Mouse (Mus musculus) hindbrain, embryonic 16.5 days (tissue): Measurements from ENCODE around the gene A930004D18Rik. TPM values are rescaled to one million over a fixed set of nuclear protein-coding genes. Genes with fewer than 3 reads are reported as not detected.

Experiments used
- ATAC-seq: fragments of 200-750 bp; cut with Nextera tagmentation; 2 replicates; pipeline ENCODE4 v1.8.0; 2017; ENCODE audit warnings: moderate TSS enrichment, moderate library complexity
- H3K27ac ChIP-seq: fragments of 300-500 bp; sonication (generic); 2 replicates; pipeline ENCODE4 v1.5.1; 2014; ENCODE audit warnings: low read depth, mild to moderate bottlenecking, control low read depth, low read length, moderate library complexity
- H3K27me3 ChIP-seq: fragments of 300-500 bp; sonication (generic); replicated peaks from 2 replicates; pipeline ENCODE4 v1.6.1; 2014; ENCODE audit warnings: low read length; ENCODE audit not compliant: control insufficient read depth, insufficient read depth
- H3K36me3 ChIP-seq: fragments of 300-500 bp; sonication (generic); 2 replicates; pipeline ENCODE4 v1.6.1; 2014; ENCODE audit warnings: mild to moderate bottlenecking, low read length, moderate library complexity, mixed read lengths; ENCODE audit not compliant: control insufficient read depth, insufficient read depth
- H3K4me1 ChIP-seq: fragments of 300-500 bp; sonication (generic); 2 replicates; pipeline ENCODE4 v1.6.1; 2014; ENCODE audit warnings: low read depth, low read length; ENCODE audit not compliant: control insufficient read depth, insufficient read depth
- H3K4me2 ChIP-seq: fragments of 300-500 bp; sonication (generic); 2 replicates; pipeline ENCODE4 v1.6.1; 2014; ENCODE audit warnings: mild to moderate bottlenecking, low read length, control low read depth, moderate library complexity
- H3K4me3 ChIP-seq: fragments of 300-500 bp; sonication (generic); 2 replicates; pipeline ENCODE4 v1.5.1; 2014; ENCODE audit warnings: mild to moderate bottlenecking, low read length, control low read depth, moderate library complexity
- H3K9ac ChIP-seq: fragments of 300-500 bp; sonication (generic); 2 replicates; pipeline ENCODE4 v1.6.1; 2014; ENCODE audit warnings: low read depth, mild to moderate bottlenecking, control low read depth, low read length, moderate library complexity
- H3K9me3 ChIP-seq: fragments of 300-500 bp; sonication (generic); 2 replicates; pipeline ENCODE4 v1.6.1; 2014; ENCODE audit warnings: mild to moderate bottlenecking, low read length, moderate library complexity; ENCODE audit not compliant: control insufficient read depth
- WGBS: fragments of 180-500 bp; shearing (Covaris S2); extraction: QIAGEN DNeasy Blood & Tissue Kit; methylation state at CpG from one replicate; pipeline ENCODE4 v1.1.7; 2014; 5-methylcytosine and 5-hydroxymethylcytosine counted together
- microRNA-seq: library from miRNA; unstranded; fragments of <30 nt; microRNA quantifications from one replicate; pipeline ENCODE4, GENCODE M21; 2017
- polyA plus RNA-seq: library from polyadenylated mRNA; unstranded; fragments of >200 nt; fragmentation: Nextera tagmentation; extraction: Ambion mirVana; gene quantifications from 2 replicates; pipeline ENCODE4 v1.2.1, GENCODE M21; 2015

A930004D18Rik gene
- polyA plus RNA-seq, 1 experiment from 2014 or later: 8.2 TPM

DNA sequence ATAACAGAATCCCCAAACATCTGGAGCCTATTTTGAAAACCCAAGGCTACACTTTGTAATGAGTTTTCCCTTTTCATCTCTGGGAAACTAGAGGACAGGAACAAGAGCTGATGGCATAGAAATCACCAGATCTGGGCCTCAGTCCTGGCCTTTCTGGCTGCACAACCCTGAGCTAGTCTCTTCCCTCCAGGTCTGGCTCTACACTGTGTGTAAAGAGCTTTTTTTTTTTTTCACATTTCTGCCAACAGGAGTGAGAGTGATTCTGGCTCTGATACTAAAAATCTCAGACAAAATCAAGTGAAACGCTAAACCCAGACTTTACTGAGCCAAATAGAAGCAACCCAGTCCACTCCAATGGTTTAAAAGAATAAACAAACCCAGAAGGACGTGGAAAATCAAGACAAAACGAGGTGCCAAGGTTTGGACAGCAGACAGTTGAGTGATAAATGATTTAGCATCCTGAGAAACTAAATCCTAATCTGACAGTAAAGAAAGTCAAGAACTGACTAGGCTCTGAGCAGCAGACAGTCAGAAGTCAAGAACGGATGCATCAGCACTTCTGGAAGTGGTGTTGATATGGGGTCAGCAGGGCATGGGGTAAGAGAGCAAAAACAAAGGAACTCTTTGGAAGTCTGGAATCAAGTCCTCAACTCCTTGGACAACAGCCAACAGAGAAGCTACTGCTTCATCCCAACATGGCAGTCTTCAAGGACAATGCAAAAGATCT lies 61.8 kb downstream of the A930004D18Rik start:
- H3K27ac ChIP-seq: no peak overlapping the region
- no peak for ATAC-seq
- 66% methylated on average over 4 of the region's 4 CpGs for WGBS
- no peaks in the 10 kb centered on the region for H3K9me3 ChIP-seq
- H3K27me3 ChIP-seq: no peaks in the 10 kb centered on the region
- H3K4me2 ChIP-seq: no peak overlapping the region
- H3K9ac ChIP-seq: no peak overlapping the region
- H3K36me3 ChIP-seq: no peaks in the 10 kb centered on the region
- H3K4me1 ChIP-seq: no peaks in the 10 kb centered on the region
- H3K4me3 ChIP-seq: no peak overlapping the region

Small RNA genes lying within 50 kb of the gene (microRNA-seq; reads per million reads assigned to microRNA genes)
- gene Mir7655: 3.5 reads per million, percentile 10 among the genes with 10 or more reads in this experiment

Other genes with a start within 250 kb of the A930004D18Rik start
- gene H2al2a, start 40.8 kb downstream of the A930004D18Rik start, polyA plus RNA-seq: not detected in 2 replicates
- 4.4 and 5.8 TPM in 2 replicates for gene Skida1, start 11.3 kb upstream of the A930004D18Rik start, polyA plus RNA-seq
- gene Mllt10, start 17.5 kb upstream of the A930004D18Rik start, polyA plus RNA-seq: 37.5 and 42.9 TPM in 2 replicates